Mouse (Mus musculus): ENCODE data around the gene Adamts9. TPM values are rescaled to one million over a fixed set of nuclear protein-coding genes. Genes with fewer than 3 reads are reported as not detected.

Gene Adamts9
- polyA plus RNA-seq (2015; fragmentation: Nextera tagmentation; extraction: Ambion mirVana): 4.9 and 6.9 TPM in 2 replicates

DNA sequence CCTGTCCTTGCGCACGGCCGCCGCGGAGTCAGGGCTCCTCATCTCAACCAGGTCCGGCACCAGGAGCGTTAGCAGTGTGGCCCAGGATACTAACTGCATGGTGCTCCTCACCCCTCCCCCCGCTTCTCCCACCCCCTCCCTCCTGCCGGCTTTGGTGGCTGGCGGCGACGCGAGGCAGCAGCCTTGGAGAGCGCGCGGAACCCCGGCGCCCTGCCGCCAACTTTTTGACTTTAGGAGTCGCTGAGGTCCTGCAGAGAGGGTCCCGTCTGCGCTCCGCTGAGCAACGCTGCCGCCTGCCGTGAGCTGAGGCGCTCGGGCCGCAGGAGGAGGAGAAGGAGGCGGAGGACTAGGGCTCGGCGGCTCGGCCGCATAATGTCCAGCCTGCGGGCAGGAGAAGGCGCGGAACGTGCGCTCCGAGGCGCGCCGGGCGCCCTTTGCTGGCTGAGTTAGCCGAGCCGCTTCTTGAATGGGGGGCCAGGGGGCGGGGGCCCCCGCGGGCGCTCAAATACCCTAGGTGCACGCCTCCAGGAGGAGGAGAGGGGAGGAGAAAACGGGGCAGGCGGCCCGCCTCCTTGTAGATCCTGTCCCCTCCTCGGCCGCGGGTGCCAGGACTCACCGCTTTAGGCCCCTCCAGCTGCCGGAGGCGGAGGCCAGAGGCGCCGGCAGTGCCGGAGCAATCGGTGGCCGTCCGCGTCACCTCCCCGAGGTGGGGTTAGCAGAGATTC lies at the start of gene Adamts9:
Adamts9 (minus strand) TSS at position 436 of the 725 bp plus-strand sequence.
- H3K27ac ChIP-seq: peak within 1 kb of the TSS; percentile 88
- under 1% methylated on average over 65 of the region's 68 CpGs for WGBS
- peak; percentile 83 for ATAC-seq (ENCODE audit: insufficient number of reproducible peaks, low FRiP score, low TSS enrichment, low read depth)
- peak within 1 kb of the TSS; percentile 53 for H3K9ac ChIP-seq
- peak within 1 kb of the TSS; percentile 59 for H3K4me3 ChIP-seq
- no peaks in the 10 kb centered on the region for H3K9me3 ChIP-seq
- H3K4me2 ChIP-seq: peak within 1 kb of the TSS; percentile 80
- H3K27me3 ChIP-seq: peaks cover 16% of the 10 kb centered on the region
- peaks cover 20% of the 10 kb centered on the region for H3K4me1 ChIP-seq
- no peaks in the 10 kb centered on the region for H3K36me3 ChIP-seq

DNA sequence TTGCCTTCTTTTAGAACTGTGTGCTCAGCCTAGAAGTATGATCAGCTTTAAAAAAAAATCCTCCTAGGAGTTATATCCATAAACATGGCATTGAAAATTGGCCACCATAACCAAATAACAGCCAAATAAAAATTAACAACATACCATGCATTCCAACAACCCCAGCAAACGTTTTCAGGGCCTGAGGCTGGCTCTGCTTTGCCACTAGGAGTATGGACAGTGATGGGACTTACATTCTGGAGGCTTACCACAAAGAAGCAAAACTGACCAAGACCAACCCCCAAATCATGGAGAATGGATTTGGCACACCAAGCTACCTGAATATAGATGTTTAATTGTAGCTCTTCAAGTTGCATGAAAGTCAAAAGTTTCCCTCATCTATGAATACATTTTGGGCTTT lies 48.3 kb upstream of the Adamts9 start:
- no peak overlapping the region for H3K4me2 ChIP-seq
- 5% methylated on average over 1 of the region's 1 CpGs for WGBS
- H3K27ac ChIP-seq: no peak overlapping the region
- H3K9me3 ChIP-seq: no peaks in the 10 kb centered on the region
- no peak for ATAC-seq (ENCODE audit: insufficient number of reproducible peaks, low FRiP score, low TSS enrichment, low read depth)
- no peaks in the 10 kb centered on the region for H3K36me3 ChIP-seq
- no peak overlapping the region for H3K4me3 ChIP-seq
- H3K4me1 ChIP-seq: 0 out of 2 replicates have a peak, but pooled peaks cover 2% of the 10 kb centered on the region
- H3K9ac ChIP-seq: no peak overlapping the region
- no peaks in the 10 kb centered on the region for H3K27me3 ChIP-seq

DNA sequence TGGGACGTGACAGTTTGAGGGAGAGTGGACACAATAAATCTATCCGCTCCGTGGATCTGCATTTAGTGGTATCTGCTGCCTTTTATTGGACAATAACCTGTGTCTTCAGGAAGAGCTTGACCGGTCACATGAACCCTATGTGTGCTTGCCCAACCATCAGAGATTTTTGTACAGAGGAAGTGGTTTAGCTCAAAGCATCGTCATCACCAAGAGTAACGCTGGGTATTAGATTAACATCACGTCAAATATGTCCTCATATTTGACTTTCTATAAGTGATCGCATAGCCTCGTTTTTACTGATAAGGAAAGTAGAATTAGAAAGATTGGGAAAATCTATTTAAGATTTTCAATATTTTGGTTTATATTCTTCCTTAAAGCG lies 45.3 kb upstream of the Adamts9 start:
- 83% methylated on average over 10 of the region's 10 CpGs for WGBS
- Histone ChIP-seq H3K27ac (no peak overlapping the region), H3K36me3 (no peaks in the 10 kb centered on the region), H3K4me2 (no peak overlapping the region), H3K9me3 (no peaks in the 10 kb centered on the region), H3K4me3 (no peak overlapping the region), H3K4me1 (0 out of 2 replicates have a peak, but pooled peaks cover 2% of the 10 kb centered on the region), H3K9ac (no peak overlapping the region), H3K27me3 (no peaks in the 10 kb centered on the region)
- no peak for ATAC-seq (ENCODE audit: insufficient number of reproducible peaks, low FRiP score, low TSS enrichment, low read depth)

DNA sequence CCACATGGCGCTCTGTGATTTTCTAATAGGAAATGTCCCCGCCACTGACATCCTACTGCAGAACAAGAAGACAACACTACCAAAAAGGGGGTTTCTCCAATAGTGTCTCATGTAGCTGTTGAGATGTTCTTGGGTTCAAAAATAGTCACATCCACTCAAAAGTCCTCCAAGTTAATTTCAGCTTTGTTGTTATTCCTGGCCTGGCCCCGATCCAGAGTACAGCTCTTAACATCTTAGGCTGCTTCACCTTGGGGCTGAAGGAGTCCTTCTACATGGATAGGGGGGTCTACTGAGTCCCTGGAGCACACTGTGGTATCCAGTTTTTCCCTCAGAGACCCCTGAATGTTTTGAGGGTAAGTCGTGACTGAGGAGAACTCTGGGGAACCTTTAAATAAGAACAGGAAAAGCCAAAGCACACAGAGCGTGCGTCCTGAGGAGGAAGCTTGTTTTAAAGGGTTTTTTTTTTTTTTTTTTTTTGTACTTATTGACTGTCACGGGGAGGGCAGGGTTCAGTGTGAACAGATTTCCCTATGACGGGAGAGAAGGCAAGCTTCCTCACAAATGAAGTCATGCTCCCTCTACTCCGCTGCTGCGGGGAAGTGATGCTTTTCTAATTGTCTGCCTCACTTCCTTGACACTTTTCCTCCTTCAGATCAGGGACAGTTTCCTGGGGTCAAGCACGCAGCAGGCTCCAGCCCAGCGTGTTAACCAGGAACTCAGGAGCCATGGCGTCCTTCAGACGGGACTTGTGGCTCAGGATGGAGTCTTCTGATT lies 44.7 kb upstream of the Adamts9 start:
- Histone ChIP-seq H3K4me2 (no peak overlapping the region), H3K4me3 (no peak overlapping the region), H3K27ac (no peak overlapping the region), H3K4me1 (0 out of 2 replicates have a peak, but pooled peaks cover 2% of the 10 kb centered on the region), H3K9ac (no peak overlapping the region), H3K9me3 (no peaks in the 10 kb centered on the region), H3K36me3 (no peaks in the 10 kb centered on the region), H3K27me3 (no peaks in the 10 kb centered on the region)
- no peak for ATAC-seq (ENCODE audit: insufficient number of reproducible peaks, low FRiP score, low TSS enrichment, low read depth)
- WGBS: 61% methylated on average over 14 of the region's 14 CpGs

DNA sequence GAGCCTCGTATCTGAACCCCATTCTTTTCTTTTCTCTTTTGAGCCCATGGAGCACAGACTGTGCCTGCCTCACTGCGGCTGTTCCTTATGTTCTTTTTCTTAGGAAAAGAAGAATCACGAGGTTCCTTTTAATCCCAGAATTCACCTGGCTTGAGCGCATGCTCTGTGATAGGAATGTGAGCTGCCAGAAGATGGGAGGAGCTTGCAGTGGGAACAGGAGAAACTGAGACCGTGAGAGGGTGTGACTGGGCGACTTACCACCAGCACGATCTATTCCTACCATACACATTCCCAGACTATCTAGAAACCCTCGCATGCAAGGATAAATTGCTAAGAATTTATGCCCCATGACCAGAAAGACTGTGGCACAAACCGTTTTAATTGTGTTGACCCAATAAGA lies 44.1 kb upstream of the Adamts9 start:
- no peak overlapping the region for H3K4me2 ChIP-seq
- WGBS: 76% methylated on average over 9 of the region's 9 CpGs
- H3K9me3 ChIP-seq: no peaks in the 10 kb centered on the region
- no peak overlapping the region for H3K4me3 ChIP-seq
- 0 out of 2 replicates have a peak, but pooled peaks cover 2% of the 10 kb centered on the region for H3K4me1 ChIP-seq
- no peaks in the 10 kb centered on the region for H3K36me3 ChIP-seq
- H3K27me3 ChIP-seq: no peaks in the 10 kb centered on the region
- no peak overlapping the region for H3K9ac ChIP-seq
- ATAC-seq (ENCODE audit: insufficient number of reproducible peaks, low FRiP score, low TSS enrichment, low read depth): no peak
- H3K27ac ChIP-seq: no peak overlapping the region

DNA sequence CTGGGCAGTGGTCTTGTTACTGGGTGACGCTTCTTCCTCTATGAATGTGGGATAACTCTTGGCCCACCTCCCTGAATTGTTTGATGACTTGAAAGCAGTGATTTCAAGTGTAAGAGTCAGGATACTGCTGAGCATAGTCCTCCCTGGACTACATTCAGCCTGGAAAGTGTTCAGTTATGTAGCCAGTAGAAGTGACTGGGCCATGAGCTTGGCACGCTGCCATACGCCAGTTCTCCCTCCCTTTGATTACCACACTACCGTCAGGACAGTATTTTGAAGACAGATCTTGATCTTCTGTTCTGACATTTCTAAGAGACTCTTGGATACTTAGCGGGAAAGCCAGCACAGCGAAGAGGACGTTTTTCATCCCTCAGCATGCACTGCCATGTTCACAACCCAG lies 40.1 kb upstream of the Adamts9 start:
- H3K27me3 ChIP-seq: no peaks in the 10 kb centered on the region
- H3K9ac ChIP-seq: no peak overlapping the region
- 0 out of 2 replicates have a peak, but pooled peaks cover 2% of the 10 kb centered on the region for H3K4me1 ChIP-seq
- H3K27ac ChIP-seq: no peak overlapping the region
- 73% methylated on average over 7 of the region's 7 CpGs for WGBS
- no peak overlapping the region for H3K4me2 ChIP-seq
- H3K4me3 ChIP-seq: no peak overlapping the region
- no peak for ATAC-seq (ENCODE audit: insufficient number of reproducible peaks, low FRiP score, low TSS enrichment, low read depth)
- no peaks in the 10 kb centered on the region for H3K9me3 ChIP-seq
- no peaks in the 10 kb centered on the region for H3K36me3 ChIP-seq

DNA sequence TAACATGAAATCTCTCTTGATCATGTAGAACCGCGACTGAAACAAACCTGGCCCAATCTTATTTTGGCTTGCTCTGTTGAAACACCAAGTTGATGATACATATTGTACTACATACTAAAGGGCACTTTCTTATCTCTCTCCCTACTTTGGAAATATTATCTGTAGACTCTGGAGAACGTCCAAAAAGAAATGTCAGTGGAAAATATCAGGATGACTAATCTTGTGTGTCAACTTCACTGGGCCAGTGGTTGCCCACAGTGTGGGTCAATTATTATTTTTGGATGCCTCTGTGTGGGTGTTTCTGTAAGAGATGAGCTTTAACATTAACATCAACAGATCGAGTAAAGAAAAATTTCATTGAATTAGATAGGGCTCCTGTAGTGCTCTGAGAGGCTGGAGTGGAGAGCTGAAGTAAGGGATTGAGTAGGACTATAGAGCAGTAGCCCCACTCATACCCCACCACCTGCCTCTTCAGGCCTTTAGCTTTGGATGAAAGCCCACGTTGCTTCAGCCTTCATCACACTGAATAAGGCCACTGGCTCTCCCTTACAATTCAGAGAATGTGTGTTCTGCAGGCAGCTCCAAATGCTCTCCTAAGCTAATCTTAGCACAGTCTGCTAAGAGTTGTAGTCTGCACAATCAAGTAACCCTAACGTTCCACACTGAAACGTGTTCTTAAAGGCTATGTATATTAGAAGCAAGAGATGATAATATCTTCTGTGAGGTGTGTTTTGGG lies 38.3 kb upstream of the Adamts9 start:
- no peak overlapping the region for H3K4me3 ChIP-seq
- ATAC-seq (ENCODE audit: insufficient number of reproducible peaks, low FRiP score, low TSS enrichment, low read depth): no peak

DNA sequence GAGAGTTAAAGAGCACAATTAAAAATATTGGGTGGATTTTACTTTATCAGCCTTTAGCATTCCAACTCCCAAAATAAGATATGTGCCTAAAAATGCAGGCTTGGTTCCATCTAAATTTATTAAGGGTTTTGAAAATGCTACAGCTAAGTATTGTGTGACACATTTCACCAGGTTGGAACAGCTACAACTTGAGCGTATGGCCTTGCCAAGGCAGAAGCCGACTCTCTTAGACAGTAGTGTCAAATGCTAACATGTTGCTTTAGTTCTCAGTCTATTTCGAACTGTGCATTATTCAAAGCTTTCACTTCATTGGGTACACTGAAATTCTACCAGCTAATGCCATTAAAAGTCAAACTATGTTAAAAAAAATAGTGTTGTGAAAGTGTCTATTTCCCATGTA lies 30.0 kb upstream of the Adamts9 start:
- Histone ChIP-seq H3K9ac (no peak overlapping the region), H3K9me3 (no peaks in the 10 kb centered on the region), H3K4me2 (no peak overlapping the region), H3K27ac (no peak overlapping the region), H3K4me1 (no peaks in the 10 kb centered on the region), H3K36me3 (no peaks in the 10 kb centered on the region), H3K4me3 (no peak overlapping the region), H3K27me3 (no peaks in the 10 kb centered on the region)
- no peak for ATAC-seq (ENCODE audit: insufficient number of reproducible peaks, low FRiP score, low TSS enrichment, low read depth)
- WGBS: 76% methylated on average over 3 of the region's 3 CpGs

More for the DNA sequence above, 38.3 kb upstream of the Adamts9 start:
- WGBS: 87% methylated on average over 7 of the region's 7 CpGs
- Histone ChIP-seq H3K9me3 (no peaks in the 10 kb centered on the region), H3K27me3 (no peaks in the 10 kb centered on the region), H3K4me2 (no peak overlapping the region), H3K4me1 (no peaks in the 10 kb centered on the region), H3K9ac (no peak overlapping the region), H3K36me3 (no peaks in the 10 kb centered on the region), H3K27ac (no peak overlapping the region)

DNA sequence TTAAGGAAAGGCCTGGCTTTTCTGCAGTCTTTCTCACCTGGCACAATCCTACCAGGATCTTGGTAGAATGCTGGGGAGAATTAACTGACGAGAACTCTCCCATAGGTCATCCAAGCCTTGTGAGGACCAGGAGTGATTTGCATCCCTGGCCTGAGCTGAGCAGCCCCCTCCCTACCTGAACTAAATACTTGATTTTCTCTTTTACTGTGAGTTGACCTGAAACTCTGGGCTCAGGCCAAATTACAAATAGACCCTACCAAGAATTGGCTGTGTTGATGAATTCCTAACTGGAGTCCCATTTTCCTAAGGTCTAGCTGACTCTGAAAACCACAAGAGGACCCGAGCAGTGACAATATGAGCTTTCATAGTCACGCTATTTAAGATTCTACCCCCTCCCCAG lies 25.4 kb upstream of the Adamts9 start:
- Histone ChIP-seq H3K4me3 (no peak overlapping the region), H3K27ac (peak overlapping the region; percentile 47; the same call in 1 of the 2 replicates), H3K36me3 (no peaks in the 10 kb centered on the region), H3K4me1 (0 out of 2 replicates have a peak, but pooled peaks cover 2% of the 10 kb centered on the region), H3K9me3 (no peaks in the 10 kb centered on the region), H3K9ac (no peak overlapping the region), H3K4me2 (no peak overlapping the region), H3K27me3 (no peaks in the 10 kb centered on the region)
- no peak for ATAC-seq (ENCODE audit: insufficient number of reproducible peaks, low FRiP score, low TSS enrichment, low read depth)
- WGBS: 59% methylated on average over 3 of the region's 3 CpGs

DNA sequence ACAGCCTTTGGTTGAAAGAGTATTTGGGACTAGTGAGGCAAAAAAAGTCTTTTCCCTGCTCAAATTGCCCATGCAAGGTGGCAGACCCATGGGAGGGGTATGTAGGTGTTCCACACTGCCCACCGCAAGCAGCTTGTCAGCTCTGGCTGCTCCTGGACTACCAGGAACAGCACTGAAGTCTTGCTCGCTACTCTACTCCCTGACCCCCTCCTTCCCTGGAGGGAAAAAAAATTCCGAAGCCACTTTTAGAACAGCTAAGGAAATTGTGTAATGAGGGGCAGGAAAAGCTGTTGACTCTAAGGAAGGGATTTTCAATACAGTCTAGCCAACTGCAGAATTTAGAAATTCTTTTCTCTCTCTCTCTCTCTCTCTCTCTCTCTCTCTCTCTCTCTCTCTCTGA lies 24.9 kb upstream of the Adamts9 start:
- 61% methylated on average over 3 of the region's 3 CpGs for WGBS
- no peak overlapping the region for H3K27ac ChIP-seq

DNA sequence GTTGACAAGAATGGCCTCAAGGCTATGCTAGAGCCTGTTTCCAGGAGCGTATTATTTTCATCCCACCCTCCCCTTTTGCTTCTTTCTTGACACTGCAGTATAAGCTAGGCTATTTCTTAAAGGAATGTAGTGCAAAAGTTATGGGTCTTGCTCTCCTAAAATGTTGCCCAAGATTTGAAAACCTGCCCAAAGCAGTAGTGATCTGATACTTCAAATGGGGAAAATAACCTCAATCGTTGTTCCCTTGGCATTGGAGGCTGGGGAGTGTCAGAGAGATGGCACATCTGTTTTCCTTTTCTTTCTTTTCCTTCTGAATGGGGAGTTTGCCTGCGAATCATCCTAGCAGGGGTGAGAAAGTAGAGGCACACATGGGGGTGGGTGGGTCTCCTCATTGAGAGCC lies 19.7 kb upstream of the Adamts9 start:
- Histone ChIP-seq H3K27me3 (no peaks in the 10 kb centered on the region), H3K4me3 (no peak overlapping the region), H3K9me3 (no peaks in the 10 kb centered on the region), H3K36me3 (no peaks in the 10 kb centered on the region), H3K4me2 (no peak overlapping the region), H3K4me1 (no peaks in the 10 kb centered on the region), H3K27ac (no peak overlapping the region), H3K9ac (no peak overlapping the region)
- 63% methylated on average over 3 of the region's 3 CpGs for WGBS
- ATAC-seq (ENCODE audit: insufficient number of reproducible peaks, low FRiP score, low TSS enrichment, low read depth): no peak

More for the DNA sequence above, 24.9 kb upstream of the Adamts9 start:
- Histone ChIP-seq H3K4me1 (0 out of 2 replicates have a peak, but pooled peaks cover 2% of the 10 kb centered on the region), H3K27me3 (no peaks in the 10 kb centered on the region), H3K9me3 (no peaks in the 10 kb centered on the region), H3K4me3 (no peak overlapping the region), H3K9ac (no peak overlapping the region), H3K4me2 (no peak overlapping the region), H3K36me3 (no peaks in the 10 kb centered on the region)
- ATAC-seq (ENCODE audit: insufficient number of reproducible peaks, low FRiP score, low TSS enrichment, low read depth): no peak
